Mouse (Mus musculus) thymus, postnatal 25 days (tissue): Measurements from ENCODE around the gene Nme3.
A peak's percentile ranks its signal among the peaks of the same experiment; 100 is the strongest.

Experiments
- DNase-seq: peaks from one replicate; pipeline ENCODE4 v3.0.0; 2022

Gene Nme3

DNA sequence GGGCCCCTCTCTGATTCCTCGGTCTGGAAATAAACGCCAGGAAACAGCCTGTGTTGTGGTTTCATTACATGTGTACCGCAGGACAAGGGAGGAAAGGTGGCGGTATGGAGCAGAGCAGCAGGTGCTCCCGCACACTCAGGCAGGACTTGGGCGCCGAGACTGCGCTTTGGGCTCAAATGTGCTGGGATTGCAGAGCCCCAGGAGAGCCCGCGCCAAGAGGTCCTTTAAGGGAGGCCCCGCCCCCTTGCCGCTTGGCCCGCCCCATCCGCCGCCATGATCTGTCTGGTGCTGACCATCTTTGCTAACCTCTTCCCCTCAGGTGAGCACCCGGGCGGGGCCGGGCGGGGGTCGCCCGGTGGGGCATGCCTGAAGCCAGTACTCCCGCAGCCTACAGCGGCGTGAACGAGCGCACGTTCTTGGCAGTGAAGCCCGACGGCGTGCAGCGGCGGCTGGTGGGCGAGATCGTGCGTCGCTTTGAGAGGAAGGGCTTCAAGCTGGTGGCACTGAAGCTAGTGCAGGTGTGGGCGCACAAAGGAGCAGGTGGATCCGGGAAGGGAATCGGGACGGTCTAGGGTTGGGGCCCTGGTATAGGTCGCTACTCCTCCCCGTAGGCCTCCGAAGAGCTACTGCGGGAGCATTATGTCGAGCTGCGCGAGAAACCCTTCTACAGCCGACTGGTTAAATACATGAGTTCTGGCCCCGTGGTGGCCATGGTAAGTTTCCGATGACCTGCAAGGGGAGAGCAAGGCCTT lies at the start of gene Nme3:
TSS of gene Nme3 (plus strand) at position 260 of the 752 bp plus-strand sequence.
- DNase-seq = peak; percentile 74

DNA sequence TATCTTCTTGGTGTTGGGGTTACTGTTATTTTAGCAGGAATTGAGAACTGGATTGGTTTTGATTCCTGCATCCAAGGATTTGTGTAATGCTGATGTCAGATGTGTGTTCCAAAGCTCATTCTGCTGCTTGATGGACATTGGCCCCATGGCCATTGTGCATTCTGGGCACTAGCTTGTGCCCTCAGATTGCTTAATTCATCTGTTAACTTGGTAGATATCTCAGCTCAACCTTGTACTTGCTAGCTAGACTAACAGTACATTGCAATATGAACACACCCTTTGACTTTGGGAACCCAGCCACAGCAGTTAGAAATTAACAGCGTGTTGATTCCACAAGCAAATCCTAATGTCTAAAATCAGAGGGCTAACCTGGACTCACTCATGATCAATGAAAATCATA lies 48.9 kb upstream of the Nme3 start:
- DNase-seq = no peak

DNA sequence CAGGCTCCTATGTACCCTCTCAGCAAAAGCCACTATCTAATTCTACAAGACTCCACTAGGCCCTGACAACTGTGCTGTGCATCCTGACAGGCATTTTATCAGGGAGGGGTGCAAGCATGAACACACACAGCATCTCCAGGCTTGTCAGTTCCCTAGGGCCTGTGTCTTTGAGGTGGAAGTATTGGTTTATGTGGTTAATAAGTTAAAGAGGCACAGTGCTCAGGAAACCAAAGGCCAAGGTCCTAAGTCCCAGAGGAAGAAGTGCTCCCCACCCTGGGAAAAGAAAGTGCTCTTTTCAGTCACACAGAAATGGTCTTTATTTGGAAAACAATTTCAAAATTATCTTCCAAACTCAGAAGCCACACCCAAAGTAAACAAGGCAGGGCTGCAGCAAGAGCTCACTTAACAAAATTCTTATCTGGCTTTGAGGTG lies 47.7 kb upstream of the Nme3 start:
- no peak for DNase-seq

DNA sequence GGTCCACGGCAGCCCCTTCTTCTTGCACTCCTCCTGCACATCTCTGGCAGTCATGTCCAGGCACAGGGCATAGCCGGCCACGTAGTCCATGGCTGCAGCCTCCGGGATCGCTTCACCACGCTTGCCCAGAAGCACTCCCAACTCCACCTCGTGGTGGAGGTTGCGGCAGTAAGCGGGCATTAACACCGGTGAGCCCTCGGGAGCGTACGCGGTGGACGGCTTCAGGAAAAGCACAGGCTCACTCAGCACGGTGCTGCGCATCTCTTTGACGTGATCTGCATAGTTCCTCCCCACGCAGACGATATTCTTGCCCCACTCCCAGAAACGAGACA lies 46.6 kb upstream of the Nme3 start:
- DNase-seq = no peak

DNA sequence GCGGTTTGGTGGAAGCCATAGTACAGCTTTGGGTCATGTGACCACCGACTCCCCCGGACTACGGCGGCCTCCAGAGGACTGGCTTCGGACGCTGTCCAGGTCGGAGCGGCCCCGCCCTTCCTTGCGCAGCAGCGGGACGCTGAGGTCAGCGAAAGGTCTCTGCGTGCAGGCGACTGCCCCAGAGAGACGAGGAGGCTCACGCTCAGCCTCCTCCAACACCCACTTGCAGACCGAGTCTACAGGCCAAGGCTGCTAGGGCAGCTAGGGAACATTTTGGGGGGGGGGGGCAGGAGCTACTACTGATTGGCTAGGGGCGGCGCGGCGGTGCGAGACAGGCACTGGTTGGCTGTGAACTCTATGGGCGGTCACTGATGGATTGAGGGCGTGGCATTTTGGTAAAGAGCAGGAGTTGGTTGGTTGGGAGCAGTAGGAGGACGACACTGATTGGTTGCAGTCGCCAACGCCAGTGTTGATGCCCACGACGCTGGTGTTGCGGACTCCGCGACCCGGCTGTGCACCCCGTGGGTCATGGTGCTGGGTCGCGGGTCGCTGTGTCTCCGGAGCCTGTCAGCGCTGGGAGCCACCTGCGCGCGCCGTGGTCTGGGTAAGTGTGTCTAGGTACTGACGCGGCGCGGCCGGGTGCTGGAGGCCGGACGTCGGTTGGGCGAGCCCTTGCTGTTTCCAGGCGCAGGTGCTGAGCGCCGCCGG lies 46.1 kb upstream of the Nme3 start, which contains the start of gene Fahd1:
TSS of gene Fahd1 (minus strand) at position 300 of the 708 bp plus-strand sequence.
- peak; percentile 92 for DNase-seq

DNA sequence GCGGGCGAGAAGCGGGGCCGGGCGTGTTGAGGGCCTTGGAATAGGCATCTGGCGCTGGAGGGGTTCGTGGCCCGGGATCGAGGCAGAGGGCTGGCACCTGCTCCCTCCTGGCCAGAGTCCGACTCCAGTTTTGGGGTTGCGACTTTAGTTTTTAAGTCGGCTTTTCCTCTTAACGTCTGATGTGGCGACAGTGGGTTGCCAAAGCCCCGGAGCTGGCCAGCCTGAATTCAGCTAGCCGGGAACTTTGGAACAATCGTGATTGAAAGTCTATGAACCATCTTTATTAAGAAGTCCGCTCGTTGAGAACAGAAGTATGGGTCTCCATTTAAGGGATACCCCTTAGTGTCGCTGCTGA lies 45.5 kb upstream of the Nme3 start:
- no peak for DNase-seq

DNA sequence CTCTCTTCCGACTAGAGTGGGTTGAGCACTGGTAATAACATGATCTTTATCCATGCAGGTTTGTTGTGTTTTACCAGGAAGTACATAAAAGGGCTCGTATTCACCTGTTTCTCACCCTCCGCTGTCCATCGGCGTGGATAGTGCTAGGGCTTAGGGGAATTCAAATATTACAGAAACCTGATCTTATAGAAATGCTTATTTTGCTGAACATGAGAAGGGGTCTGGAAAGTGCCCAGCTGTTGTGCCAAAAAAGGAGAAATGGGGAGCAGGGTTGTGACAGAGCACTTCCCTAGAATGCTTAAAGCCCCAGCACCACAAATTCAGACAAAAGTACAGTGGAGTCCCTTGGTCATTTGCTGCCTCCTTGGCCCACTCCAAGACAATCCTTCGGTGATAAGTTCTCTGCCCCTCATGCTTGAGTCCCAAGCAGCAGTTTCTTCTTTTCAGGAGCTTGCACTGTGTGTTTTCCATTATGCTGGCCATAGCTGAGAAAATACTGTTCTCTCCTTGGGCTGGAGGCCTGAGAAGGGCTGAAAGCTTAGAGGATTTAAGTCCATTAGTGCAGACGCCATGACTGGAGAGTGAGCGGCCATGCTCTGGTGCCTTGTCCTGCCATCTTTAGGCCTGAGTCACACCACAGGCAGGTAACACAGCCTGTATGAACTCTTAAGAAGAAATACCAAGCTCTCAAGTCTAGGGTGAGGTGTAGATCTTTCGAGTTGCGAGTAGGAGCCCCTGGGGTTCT lies 44.7 kb upstream of the Nme3 start:
- no peak for DNase-seq

DNA sequence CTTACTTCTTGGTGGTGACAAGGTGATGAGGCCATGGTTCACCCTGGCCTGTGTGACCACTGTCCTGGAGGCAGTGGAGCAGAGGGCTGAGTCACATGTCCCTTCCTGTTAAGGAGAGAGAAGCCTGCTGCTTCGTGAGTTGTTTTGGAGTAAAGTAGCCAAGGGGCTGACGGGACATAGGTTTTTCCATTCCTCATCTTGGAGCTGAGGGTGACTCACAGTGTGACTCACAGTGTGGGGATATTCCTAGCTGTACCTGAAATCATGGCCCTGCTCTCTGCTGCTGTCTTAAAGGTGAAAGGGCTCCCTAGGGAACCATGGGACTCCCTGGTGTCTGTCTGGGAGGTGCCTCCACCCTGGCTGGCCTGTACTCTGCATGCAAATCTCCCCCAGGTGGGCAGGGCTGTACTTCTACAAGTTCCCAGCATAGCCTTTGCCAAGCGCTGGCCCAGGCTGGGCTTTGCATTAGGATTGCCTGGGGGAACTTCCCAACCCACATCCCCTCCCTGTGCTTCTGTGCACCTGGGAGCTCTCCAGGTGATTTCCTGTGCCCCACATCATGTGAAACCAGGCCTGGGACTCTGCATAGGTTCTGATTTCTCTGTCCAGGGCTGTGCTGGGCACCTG lies 40.3 kb upstream of the Nme3 start:
- DNase-seq = no peak

DNA sequence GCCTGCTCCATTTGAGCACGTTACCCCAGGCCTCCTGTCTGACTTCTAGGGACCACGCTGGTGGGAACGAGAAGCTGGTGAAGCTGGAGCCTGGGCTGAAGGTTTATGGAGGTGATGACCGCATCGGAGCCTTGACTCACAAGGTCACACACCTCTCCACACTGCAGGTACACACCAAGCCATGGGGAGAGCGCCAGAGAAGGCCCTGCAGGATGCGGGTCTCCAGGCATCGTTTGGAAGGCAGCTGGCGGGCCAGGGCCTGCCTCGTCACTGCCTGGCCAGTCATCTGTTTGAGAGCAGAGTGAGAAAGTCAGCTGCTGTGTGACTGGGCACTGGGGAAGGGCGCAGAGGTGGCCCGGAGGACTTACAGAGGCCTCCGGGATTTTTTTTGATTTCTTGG lies 39.7 kb upstream of the Nme3 start:
- no peak for DNase-seq

DNA sequence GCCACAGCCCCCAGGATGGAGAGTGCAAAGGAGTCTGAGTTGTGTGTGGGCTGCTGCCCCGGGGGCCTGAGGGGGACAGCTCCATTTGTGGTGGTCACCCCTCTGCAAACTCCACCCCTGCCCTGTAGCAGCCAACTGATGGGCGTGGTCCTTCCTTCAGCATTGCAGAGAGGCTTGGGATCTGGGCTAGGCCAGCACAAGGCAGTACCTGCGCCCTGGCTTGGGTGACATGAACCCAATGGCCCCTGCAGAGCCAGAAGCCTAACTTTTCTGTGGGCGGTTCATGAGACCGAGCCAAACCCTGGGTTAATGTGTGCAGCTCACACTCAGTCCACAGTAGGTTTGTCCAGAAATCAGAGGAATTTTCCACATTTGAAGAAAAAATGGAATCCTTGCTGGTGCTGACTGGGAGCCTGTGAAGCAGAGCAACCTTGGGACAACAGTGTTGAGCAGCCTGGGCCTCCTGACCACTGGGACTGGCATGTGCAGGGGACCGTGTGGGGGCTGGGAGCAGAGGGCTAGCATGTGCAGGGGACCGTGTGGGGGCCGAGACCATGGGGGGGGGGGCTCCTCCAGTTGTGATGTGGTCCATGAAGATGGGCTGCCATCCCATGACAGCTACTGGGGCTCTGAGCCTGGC lies 38.3 kb upstream of the Nme3 start:
- DNase-seq = no peak

DNA sequence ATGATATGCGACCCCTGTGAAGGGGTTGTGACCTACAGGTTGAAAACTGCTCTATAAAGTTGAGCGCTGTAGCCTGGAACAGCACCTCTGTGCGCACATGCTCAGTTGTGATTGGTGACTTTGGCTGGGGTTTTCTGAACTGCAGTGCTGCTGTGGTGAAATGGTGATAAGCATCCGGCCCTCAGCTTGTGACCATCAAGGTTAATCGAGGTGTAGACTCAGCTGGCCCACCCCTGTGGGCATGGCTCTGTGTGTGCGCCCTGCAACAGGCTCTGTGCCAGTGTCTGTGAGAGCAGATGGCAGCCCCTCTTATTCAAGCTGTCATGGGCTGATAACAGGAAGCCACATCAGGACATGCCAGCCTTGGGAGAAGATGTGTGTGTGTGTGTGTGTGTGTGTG lies 37.3 kb upstream of the Nme3 start:
- DNase-seq = no peak

DNA sequence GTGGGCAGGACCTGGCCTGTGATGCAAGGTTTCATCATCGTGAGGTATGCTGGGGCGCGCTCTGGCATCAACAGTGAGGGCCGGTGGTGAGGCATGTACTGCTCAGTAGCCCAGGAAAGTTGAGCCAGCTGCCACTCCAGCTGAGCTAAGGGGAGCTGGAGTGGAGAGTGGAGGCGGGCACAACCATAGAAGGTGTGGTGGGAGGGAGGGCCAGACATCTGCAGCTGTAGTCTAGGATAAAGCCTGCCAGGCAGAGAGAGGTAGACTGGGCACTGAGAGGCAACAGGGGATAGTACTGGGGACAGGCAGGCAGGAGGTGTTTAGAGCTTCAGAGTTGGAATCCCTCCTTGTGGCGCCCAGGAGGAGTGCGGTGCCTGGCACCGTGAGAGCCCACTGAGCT lies 36.2 kb upstream of the Nme3 start:
- DNase-seq = no peak

DNA sequence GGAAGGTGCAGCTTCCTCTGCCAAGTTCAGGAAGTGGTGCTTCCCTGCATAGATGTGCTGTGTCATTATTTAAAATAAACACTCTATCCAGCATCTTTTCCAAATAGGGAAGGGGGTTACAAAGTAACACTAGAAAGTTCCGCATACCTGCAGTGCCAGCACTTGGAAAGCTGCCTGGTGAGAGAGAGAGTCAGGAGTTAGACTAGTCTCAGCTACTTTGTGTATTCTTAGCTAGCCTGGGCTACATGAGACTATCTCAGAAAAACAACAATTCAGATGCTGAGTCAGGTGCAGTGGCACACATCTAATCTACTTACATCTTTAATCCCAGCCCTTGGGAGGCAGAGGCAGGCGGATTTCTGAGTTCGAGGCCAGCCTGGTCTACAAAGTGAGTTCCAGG lies 34.5 kb upstream of the Nme3 start:
- no peak for DNase-seq

DNA sequence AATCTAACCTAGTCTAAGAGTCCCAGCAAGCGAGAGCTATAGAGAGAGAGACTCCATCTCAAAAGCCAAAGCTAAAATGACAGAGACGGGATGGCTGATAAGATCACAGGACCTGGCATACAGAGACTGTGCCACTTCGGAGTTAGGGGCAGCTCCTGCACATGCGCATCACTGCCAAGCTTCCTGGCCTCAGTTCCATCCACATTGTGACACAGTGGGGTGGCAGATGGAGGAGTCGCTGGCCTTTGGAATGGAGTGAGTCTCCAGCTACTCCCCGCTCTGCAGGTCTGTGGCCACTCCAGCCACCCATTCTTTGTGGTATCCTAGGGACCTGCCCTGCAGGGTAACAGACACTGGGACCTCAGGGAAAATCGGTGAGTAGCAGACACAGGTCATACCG lies 30.5 kb upstream of the Nme3 start, which contains the start of gene Igfals:
TSS of gene Igfals (plus strand) at position 222 of the 400 bp plus-strand sequence.
- DNase-seq = no peak

DNA sequence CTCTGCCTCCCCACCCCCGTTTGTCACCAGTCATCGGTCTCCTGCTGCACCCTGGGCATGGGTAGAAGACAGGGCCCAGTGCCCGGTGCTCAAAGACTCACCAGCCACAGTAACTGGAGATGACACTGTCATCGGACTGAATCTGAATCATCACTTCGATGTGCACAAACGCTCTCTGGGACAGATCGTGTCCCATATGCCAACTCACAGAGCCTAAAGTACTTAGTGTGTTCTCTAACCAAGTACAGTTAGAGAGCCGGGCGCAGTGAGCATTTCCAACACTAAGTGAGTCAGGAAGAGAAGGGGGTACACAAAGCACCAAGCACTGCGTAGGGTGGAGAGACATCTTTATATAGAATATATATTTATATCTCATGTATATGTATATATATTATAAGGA lies 28.4 kb upstream of the Nme3 start:
- DNase-seq = no peak

DNA sequence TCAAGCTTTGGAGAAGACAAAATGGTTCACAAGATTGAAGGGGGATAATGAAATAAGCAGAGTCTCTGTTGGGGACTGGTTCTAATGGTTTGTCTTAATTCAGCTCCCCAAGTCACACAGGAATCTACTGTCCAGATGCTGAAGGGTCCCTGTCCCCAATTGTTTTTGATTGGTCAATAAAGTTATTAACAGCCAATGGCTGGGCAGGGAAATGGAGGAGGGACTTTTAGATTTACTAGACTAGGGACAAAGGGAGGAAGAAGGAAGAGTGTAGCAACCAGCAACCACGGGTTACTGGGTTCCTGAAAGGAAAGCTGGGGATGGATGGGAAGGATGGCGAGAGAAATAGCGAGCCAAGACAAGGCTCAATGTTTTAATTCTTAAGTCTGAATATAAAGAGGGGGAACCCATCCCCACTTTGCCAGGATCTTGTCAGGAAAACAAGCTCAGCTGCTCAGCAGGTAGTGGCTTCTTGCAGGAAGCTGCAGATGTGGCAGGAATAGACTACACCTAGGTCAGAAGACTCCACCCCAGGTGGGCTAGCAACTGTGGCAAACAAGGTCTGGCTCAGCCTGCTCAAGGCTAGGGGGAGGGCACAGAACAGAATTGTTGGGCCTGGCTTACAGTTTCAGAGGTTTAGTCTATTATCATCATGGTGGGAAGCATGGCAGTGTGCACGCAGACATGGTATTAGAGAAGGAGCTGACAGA lies 22.4 kb upstream of the Nme3 start:
- no peak for DNase-seq

DNA sequence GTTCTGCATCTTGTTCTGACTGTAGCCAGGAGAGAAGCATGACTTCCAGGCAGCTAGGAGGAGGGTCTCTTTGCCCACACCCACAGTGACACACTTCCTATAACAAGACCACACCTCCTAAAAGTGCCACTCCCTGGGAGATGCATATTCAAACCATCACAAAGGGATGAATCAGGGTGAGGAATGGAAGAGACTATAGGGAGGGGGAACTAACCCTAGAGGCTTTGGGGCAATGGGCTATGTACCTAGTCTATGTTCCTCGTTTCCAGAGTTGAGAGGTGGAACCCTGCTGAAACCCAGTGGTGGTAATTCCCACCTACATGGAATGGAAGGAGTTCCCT lies 21.9 kb upstream of the Nme3 start:
- no peak for DNase-seq

DNA sequence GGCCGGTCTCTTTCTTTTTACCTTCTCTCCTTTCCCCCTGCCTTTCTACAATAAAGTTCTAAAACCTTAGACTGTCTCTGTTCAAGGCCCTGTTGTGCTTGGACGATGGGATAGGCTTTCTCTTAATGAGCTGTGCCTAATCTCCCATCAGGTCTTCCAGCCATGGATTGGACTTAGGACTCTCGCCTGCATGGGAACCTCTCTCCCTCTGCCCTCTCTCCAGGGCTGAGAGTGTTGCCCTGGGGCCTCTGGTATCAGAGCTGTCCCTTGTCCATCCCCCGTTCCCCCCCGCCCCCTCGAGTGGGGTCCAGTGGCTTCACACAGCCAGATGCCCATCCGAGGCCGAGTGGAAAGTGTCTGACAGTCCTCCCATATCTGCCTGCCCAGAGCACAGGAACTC lies 21.3 kb upstream of the Nme3 start:
- no peak for DNase-seq

DNA sequence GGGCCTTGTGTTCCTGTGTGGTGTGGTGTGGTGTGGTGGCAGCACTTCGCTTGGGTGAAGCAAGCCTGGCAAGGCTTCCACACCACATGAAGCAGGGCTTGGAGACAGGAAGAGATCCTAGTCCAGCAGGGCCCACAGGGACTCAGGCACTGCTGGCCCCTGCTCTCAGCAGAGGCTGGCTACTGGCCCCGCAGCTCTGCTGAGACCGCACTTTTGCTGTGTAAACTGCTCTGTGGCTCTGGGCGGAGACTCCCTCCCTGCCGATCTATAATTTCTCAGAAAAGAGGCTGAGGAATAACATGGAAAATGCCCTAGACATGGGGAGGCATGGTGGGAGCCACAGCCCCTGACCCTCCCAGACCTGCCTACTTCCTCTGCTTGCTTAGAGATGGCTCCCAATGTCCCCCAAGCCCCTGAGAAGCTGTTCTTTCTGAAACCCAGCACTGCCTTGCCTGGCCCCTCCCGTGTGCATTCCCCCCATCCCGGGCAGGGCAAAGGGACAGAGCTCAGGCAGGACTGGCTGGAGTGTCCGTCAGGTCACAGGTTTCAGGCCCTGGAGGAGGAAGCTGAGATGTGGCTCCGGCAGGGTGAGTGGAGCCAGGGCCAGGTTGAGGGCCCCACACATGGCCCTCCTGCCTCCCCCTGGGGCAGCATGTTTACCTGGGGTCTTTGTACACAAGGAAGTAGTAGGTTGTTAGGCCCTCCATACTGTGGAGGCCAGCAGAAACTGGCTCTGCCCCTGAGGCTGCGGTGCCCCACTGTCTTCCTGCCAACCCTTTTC lies 18.8 kb upstream of the Nme3 start:
- no peak for DNase-seq

DNA sequence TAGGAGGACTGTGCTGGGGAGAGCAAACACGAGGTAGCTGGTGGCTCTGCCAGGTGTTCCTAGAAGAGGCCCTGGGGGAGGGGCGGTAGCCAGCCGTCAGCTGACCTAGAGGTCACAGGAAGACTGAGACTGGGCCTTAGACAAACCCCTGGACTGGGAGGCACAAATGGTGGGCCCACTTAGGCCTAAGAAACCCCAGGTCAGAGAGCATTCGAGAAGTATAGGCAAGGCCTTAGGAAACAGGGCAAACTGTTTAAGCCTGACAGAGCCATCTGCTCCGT lies 18.2 kb upstream of the Nme3 start:
- peak; percentile 57 for DNase-seq

DNA sequence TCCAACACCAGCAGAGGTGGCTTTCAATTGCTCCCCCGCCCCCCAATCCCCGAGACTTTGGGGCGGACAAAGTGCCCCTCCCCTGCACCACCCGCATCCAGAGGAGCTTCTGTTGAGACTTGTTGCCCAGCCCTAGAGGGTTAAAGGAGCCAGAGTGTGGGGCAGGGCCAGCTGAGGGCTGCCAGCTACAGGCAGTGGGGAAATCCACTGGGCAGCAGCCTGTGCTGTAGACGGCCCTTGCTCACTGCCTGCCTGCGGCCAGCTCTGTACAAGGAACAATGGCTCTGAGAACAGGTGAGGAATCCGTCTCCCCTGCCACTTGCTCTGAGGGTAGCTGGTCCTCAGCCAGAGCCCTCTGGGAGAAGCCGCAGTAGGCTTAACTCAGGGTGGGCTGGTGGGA lies 17.8 kb upstream of the Nme3 start:
- DNase-seq = no peak
